Mouse (Mus musculus) embryonic fibroblast, embryonic 13.5 days (primary cell): Measurements from ENCODE around the gene Fam76b. TPM values are rescaled to one million over a fixed set of nuclear protein-coding genes. Genes with fewer than 3 reads are reported as not detected.

Experiments
- H3K27ac ChIP-seq: 2 replicates; pipeline ENCODE4 v1.5.1; 2012; ENCODE audit warnings: low read length, control low read depth, inconsistent platforms; ENCODE audit not compliant: insufficient read depth
- H3K4me1 ChIP-seq: 2 replicates; pipeline ENCODE4 v1.6.1; 2011; ENCODE audit warnings: low read length; ENCODE audit not compliant: control insufficient read depth, insufficient read depth
- H3K4me3 ChIP-seq: 2 replicates; pipeline ENCODE4 v1.5.1; 2011; ENCODE audit warnings: mild to moderate bottlenecking, control low read depth, low read length; ENCODE audit not compliant: insufficient read depth
- CTCF ChIP-seq: IDR thresholded peaks from 2 replicates; pipeline ENCODE4 v1.5.1; 2011; ENCODE audit warnings: mild to moderate bottlenecking, control low read depth, low read length, moderate library complexity, borderline replicate concordance; ENCODE audit not compliant: insufficient read depth
- POLR2A ChIP-seq: IDR thresholded peaks from 2 replicates; pipeline ENCODE4 v1.6.1; 2011; ENCODE audit warnings: low read depth, mild to moderate bottlenecking, control low read depth, low read length, moderate library complexity
- polyA plus RNA-seq: library from polyadenylated mRNA; stranded (reverse); fragments of >200 nt; gene quantifications from 2 replicates; pipeline ENCODE4 v1.2.4, GENCODE M21; 2011; ENCODE audit warnings: low read depth; ENCODE audit not compliant: missing spikeins, insufficient read length

Gene Fam76b
- polyA plus RNA-seq, 1 experiment, result 30.3 TPM

GRCm38 (mm10) chr9:13893044-13893443 is 65.5 kb downstream of the Fam76b start:
- no peak for TF ChIP-seq CTCF
- no peak for TF ChIP-seq POLR2A
- Histone ChIP-seq H3K27ac (no peak overlapping the region; the same call in 1 of the 2 replicates), H3K4me1 (peaks cover 20% of the 10 kb centered on the region), H3K4me3 (no peak overlapping the region)

GRCm38 (mm10) chr9:13894491-13894890 is 67.0 kb downstream of the Fam76b start:
- Histone ChIP-seq H3K4me1 (peaks cover 20% of the 10 kb centered on the region), H3K4me3 (no peak overlapping the region), H3K27ac (peak overlapping the region; percentile 91)
- TF ChIP-seq POLR2A, result no peak
- no peak for TF ChIP-seq CTCF

- peak overlapping the region; percentile 91 for H3K27ac ChIP-seq
- H3K4me1 ChIP-seq, result peaks cover 20% of the 10 kb centered on the region
- TF ChIP-seq CTCF, result no peak
- TF ChIP-seq POLR2A, result no peak
Observed at GRCm38 (mm10) chr9:13894936-13895335, 67.4 kb downstream of the Fam76b start.

GRCm38 (mm10) chr9:13896055-13896454 is 68.5 kb downstream of the Fam76b start:
- H3K4me1 ChIP-seq, result peaks cover 20% of the 10 kb centered on the region
- peak overlapping the region; percentile 64 for H3K27ac ChIP-seq
- TF ChIP-seq CTCF (no peak), POLR2A (no peak)
- no peak overlapping the region for H3K4me3 ChIP-seq

More at GRCm38 (mm10) chr9:13894936-13895335, 67.4 kb downstream of the Fam76b start:
- no peak overlapping the region for H3K4me3 ChIP-seq

- H3K4me3 ChIP-seq, result no peak overlapping the region
- TF ChIP-seq CTCF (no peak), POLR2A (no peak)
- H3K4me1 ChIP-seq, result peaks cover 19% of the 10 kb centered on the region
- H3K27ac ChIP-seq, result no peak overlapping the region
Observed at GRCm38 (mm10) chr9:13898510-13899305, 71.2 kb downstream of the Fam76b start.

GRCm38 (mm10) chr9:13902030-13902429 is 74.5 kb downstream of the Fam76b start:
- H3K4me3 ChIP-seq, result no peak overlapping the region
- TF ChIP-seq POLR2A, result no peak
- no peak for TF ChIP-seq CTCF

GRCm38 (mm10) chr9:13904091-13904779 is 76.7 kb downstream of the Fam76b start:
- no peak overlapping the region for H3K4me3 ChIP-seq
- H3K4me1 ChIP-seq, result peaks cover 2% of the 10 kb centered on the region; the same call in 1 of the 2 replicates
- TF ChIP-seq POLR2A (no peak), CTCF (no peak)
- no peak overlapping the region for H3K27ac ChIP-seq

More at GRCm38 (mm10) chr9:13902030-13902429, 74.5 kb downstream of the Fam76b start:
- Histone ChIP-seq H3K4me1 (peaks cover 2% of the 10 kb centered on the region; the same call in 1 of the 2 replicates), H3K27ac (no peak overlapping the region)

Other genes starting within 250 kb of the Fam76b start
- gene Mtmr2, start 79.3 kb upstream of the Fam76b start, polyA plus RNA-seq, result 70.0 and 80.8 TPM in 2 replicates
- gene Cep57, start 609 bp upstream of the Fam76b start, polyA plus RNA-seq, result 29.4 and 42.4 TPM in 2 replicates